Mouse (Mus musculus) heart, embryonic 14.5 days (tissue): ENCODE results near the gene Hnrnpu. TPM values are rescaled to one million over a fixed set of nuclear protein-coding genes. Genes with fewer than 3 reads are reported as not detected.
A peak's percentile ranks its signal among the peaks of the same experiment; 100 is the strongest.

Source experiments
- ATAC-seq: fragments of 200-750 bp; cut with Nextera tagmentation; 2 replicates; pipeline ENCODE4 v1.8.0; 2017; ENCODE audit warnings: low read depth, moderate TSS enrichment; ENCODE audit not compliant: insufficient number of reproducible peaks, insufficient read depth, low FRiP score
- H3K27ac ChIP-seq, 2 experiments: fragments of 200-500 bp in 1 of 2; fragments of 300-500 bp in 1 of 2; sonication (generic) in 1 of 2; replicated peaks in 1 of 2; 2 replicates each; pipeline ENCODE4 v1.5.1; 2012 to 2014; ENCODE audit warnings: low read depth in 2 of 2, low read length in 2 of 2, control low read depth in 1 of 2, mild to moderate bottlenecking in 1 of 2, mixed read lengths in 1 of 2; ENCODE audit not compliant: control insufficient read depth in 1 of 2, insufficient read depth in 1 of 2
- H3K27me3 ChIP-seq: fragments of 300-500 bp; sonication (generic); 2 replicates; pipeline ENCODE4 v1.6.1; 2014; ENCODE audit warnings: mild to moderate bottlenecking, low read length, control low read depth; ENCODE audit not compliant: control insufficient read depth, insufficient read depth
- H3K36me3 ChIP-seq: fragments of 300-500 bp; sonication (generic); 2 replicates; pipeline ENCODE4 v1.6.1; 2014; ENCODE audit warnings: mild to moderate bottlenecking, control low read depth, low read length, mixed read lengths; ENCODE audit not compliant: control insufficient read depth, insufficient read depth
- H3K4me1 ChIP-seq, 2 experiments: fragments of 200-500 bp in 1 of 2; fragments of 300-500 bp in 1 of 2; sonication (generic) in 1 of 2; 2 replicates each; pipeline ENCODE4 v1.6.1; 2012 to 2014; ENCODE audit warnings: low read length in 2 of 2, control low read depth in 1 of 2, mixed read lengths in 1 of 2; ENCODE audit not compliant: control insufficient read depth in 2 of 2, insufficient read depth in 2 of 2
- H3K4me2 ChIP-seq: fragments of 300-500 bp; sonication (generic); 2 replicates; pipeline ENCODE4 v1.6.1; 2014; ENCODE audit warnings: mild to moderate bottlenecking, low read length
- H3K4me3 ChIP-seq, 2 experiments: fragments of 200-500 bp in 1 of 2; fragments of 300-500 bp in 1 of 2; sonication (generic) in 1 of 2; 2 replicates each; pipeline ENCODE4 v1.5.1; 2012 to 2014; ENCODE audit warnings: low read length in 2 of 2, mild to moderate bottlenecking in 2 of 2, control low read depth in 1 of 2, low read depth in 1 of 2, moderate library complexity in 1 of 2; ENCODE audit not compliant: control insufficient read depth in 1 of 2, insufficient read depth in 1 of 2
- H3K9ac ChIP-seq: fragments of 300-500 bp; sonication (generic); 2 replicates; pipeline ENCODE4 v1.6.1; 2014; ENCODE audit warnings: mild to moderate bottlenecking, low read length
- H3K9me3 ChIP-seq: fragments of 300-500 bp; sonication (generic); 2 replicates; pipeline ENCODE4 v1.6.1; 2016; ENCODE audit warnings: low read length, control low read depth; ENCODE audit not compliant: control insufficient read depth
- WGBS: fragments of 180-500 bp; shearing (Covaris S2); extraction: QIAGEN DNeasy Blood & Tissue Kit; methylation state at CpG from one replicate; pipeline ENCODE4 v1.1.7; 2014; 5-methylcytosine and 5-hydroxymethylcytosine counted together
- polyA plus RNA-seq: library from polyadenylated mRNA; unstranded; fragments of >200 nt; fragmentation: Nextera tagmentation; extraction: Ambion mirVana; gene quantifications from 2 replicates; pipeline ENCODE4 v1.2.1, GENCODE M21; 2014

The Hnrnpu gene
- polyA plus RNA-seq, 1 experiment from 2014 or later = 316 TPM

- Histone ChIP-seq H3K36me3 (no peaks in the 10 kb centered on the region), H3K4me2 (peak overlapping the region; percentile 82), H3K27me3 (no peaks in the 10 kb centered on the region), H3K9me3 (no peaks in the 10 kb centered on the region), H3K4me1 (peaks cover 4 to 17% of the 10 kb centered on the region in 2 experiments; a peak in 3 of 4 replicates), H3K4me3 (peak overlapping the region; percentile 46 to 63), H3K27ac (peak overlapping the region; percentile 90 to 98), H3K9ac (peak overlapping the region; percentile 74)
- ATAC-seq = peak; percentile 56
- under 1% methylated on average over 11 of the region's 11 CpGs for WGBS
These were observed 31.7 kb upstream of the Hnrnpu start for GRCm38 (mm10) chr1:178369272-178369651.

DNA sequence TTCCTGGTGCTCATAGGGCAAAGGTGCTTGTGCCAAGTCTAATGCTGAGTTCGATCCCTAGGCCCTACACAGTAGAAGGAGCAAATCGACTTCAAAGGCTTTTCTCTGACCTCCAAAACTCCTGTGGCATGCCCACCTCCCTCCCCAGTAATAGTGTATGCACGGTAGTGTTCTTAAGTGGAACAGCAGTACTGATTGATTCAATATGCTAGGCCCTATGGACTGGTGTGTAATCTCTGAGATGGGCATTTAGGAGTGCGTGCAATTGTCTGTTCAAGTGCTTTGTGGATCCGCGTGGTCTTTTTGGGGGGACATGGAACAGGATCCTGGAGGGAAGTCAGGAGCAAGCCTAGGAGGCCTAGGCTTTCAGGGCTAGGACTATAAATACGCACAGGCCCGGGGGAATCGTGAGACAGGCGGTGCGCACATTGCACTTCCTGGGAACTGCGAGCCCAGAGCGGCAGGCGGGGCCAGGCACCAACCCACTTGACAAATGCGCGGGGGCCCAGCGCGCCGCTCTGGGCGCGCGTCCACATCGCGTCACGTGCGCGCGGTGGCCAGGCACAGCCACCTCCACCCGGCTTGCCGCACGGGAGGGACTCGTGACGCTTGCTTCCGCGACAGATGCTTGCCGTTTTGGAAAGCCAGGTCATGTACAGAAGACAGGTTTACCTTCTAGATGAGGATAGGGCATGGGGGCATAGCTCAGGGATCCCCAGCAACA, 31.1 kb upstream of the Hnrnpu start:
- WGBS = 2% methylated on average over 36 of the region's 36 CpGs
- Histone ChIP-seq H3K27ac (peak overlapping the region; percentile 90 to 98), H3K27me3 (no peaks in the 10 kb centered on the region), H3K9me3 (no peaks in the 10 kb centered on the region), H3K4me2 (peak overlapping the region; percentile 82), H3K4me1 (peaks cover 4 to 17% of the 10 kb centered on the region in 2 experiments; a peak in 3 of 4 replicates), H3K9ac (peak overlapping the region; percentile 74), H3K4me3 (peak overlapping the region; percentile 46 to 63), H3K36me3 (no peaks in the 10 kb centered on the region)
- ATAC-seq = peak; percentile 93

DNA sequence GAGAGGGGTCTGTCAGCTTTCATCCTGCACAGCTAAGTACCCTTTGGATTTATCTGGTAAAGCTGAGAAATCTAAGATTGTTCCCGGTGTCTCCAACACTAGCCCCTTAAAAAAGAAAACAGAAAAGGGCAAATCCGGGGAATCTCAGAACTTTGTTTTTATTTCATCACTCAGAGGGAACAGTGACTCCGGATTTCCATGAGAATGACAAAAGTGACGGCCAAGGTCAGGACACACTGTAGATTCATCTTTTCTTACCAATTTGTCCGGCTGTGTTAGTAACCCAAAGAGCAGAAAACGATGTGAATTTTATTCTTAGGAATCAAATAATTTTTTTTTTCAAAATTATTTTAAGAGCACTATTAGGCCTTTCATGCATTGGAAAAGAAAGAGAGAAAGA, 30.5 kb upstream of the Hnrnpu start:
- H3K9me3 ChIP-seq = no peaks in the 10 kb centered on the region
- peak overlapping the region; percentile 74 for H3K9ac ChIP-seq
- H3K36me3 ChIP-seq = no peaks in the 10 kb centered on the region
- H3K27me3 ChIP-seq = no peaks in the 10 kb centered on the region
- H3K27ac ChIP-seq = peak overlapping the region; percentile 90 to 98
- peak overlapping the region; percentile 82 for H3K4me2 ChIP-seq
- no peak for ATAC-seq
- H3K4me1 ChIP-seq = peaks cover 4 to 17% of the 10 kb centered on the region in 2 experiments; a peak in 3 of 4 replicates
- 62% methylated on average over 6 of the region's 6 CpGs for WGBS
- no peak overlapping the region for H3K4me3 ChIP-seq

DNA sequence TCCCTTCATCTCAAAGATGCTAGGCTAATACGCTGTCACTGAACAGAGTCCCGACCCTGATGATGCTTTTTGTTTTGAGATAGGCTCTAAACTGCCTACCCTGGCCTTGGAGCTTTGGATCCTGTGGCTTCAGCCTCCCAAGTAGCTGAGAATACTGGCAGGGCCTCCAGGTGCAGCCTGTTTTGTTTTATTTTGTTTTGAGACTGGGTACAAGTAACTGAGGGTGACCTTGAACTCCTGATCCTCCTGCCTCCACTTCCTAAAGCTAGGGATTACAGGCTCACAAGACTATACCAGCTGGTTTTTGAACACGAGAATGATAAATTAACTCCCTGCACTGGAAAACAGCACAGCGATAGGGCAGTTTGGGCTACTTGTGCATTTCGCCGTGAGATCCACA, 27.6 kb upstream of the Hnrnpu start:
- Histone ChIP-seq H3K27me3 (no peaks in the 10 kb centered on the region), H3K9me3 (no peaks in the 10 kb centered on the region), H3K27ac (no peak overlapping the region), H3K4me2 (no peak overlapping the region), H3K36me3 (no peaks in the 10 kb centered on the region), H3K4me1 (peaks cover 4 to 17% of the 10 kb centered on the region in 2 experiments; a peak in 3 of 4 replicates), H3K9ac (no peak overlapping the region), H3K4me3 (no peak overlapping the region)
- no peak for ATAC-seq
- 83% methylated on average over 6 of the region's 6 CpGs for WGBS

DNA sequence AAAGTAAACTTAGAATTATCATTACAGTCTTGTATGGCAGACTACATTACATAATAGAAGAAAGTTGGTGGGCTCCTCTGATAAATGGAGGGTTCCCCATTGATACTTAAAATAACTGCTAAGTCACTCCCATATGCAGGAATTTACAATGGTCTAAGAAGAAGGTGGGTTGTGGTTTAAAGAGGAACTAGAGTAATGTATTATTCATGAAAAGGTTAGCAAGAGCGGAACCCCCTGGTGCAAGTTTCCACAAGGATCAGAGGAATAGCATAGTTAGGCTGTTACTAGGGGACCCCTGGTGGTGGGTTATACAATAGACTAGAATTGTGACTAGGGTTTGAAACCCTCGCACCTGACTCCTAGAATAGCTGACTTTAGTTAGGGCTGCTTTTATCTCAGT, 23.1 kb upstream of the Hnrnpu start:
- ATAC-seq = no peak
- H3K27ac ChIP-seq = no peak overlapping the region
- no peak overlapping the region for H3K4me3 ChIP-seq
- H3K4me2 ChIP-seq = no peak overlapping the region
- no peaks in the 10 kb centered on the region for H3K36me3 ChIP-seq
- H3K9ac ChIP-seq = no peak overlapping the region
- no peaks in the 10 kb centered on the region for H3K9me3 ChIP-seq
- H3K27me3 ChIP-seq = no peaks in the 10 kb centered on the region
- 84% methylated on average over 2 of the region's 2 CpGs for WGBS
- H3K4me1 ChIP-seq = no peaks in the 10 kb centered on the region

DNA sequence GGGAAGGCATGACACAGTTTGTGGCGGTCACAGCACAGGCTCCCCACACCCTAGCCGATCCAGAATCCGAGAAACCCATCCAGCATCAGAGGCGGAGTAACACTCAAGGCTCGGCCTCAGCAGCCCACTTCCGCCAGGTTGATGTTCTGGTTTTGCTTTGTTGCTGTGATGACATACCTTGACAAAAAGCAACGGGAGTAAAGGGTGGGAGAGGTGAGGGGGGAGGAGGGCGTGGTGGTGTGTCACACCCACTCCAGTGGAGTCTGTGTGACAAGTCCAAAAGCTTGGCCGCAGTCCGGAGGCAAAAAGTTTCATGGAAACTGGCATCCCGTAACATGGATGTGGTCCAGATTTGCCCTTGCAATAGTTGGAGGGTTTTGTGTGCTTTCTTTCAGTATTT, 22.7 kb upstream of the Hnrnpu start:
- no peak overlapping the region for H3K9ac ChIP-seq
- no peaks in the 10 kb centered on the region for H3K27me3 ChIP-seq
- WGBS = 78% methylated on average over 11 of the region's 11 CpGs
- no peak overlapping the region for H3K4me3 ChIP-seq
- H3K27ac ChIP-seq = no peak overlapping the region
- no peaks in the 10 kb centered on the region for H3K4me1 ChIP-seq
- H3K36me3 ChIP-seq = no peaks in the 10 kb centered on the region
- no peak for ATAC-seq
- H3K9me3 ChIP-seq = no peaks in the 10 kb centered on the region
- no peak overlapping the region for H3K4me2 ChIP-seq

GRCm38 (mm10) chr1:178357776-178358710, 20.4 kb upstream of the Hnrnpu start:
- Histone ChIP-seq H3K9me3 (no peaks in the 10 kb centered on the region), H3K27ac (no peak overlapping the region), H3K4me1 (no peaks in the 10 kb centered on the region), H3K9ac (no peak overlapping the region), H3K36me3 (no peaks in the 10 kb centered on the region), H3K27me3 (no peaks in the 10 kb centered on the region), H3K4me2 (no peak overlapping the region), H3K4me3 (no peak overlapping the region)
- WGBS = 68% methylated on average over 12 of the region's 12 CpGs
- no peak for ATAC-seq
